Mouse (Mus musculus): ENCODE results near the gene Pvalb. TPM values are rescaled to one million over a fixed set of nuclear protein-coding genes. Genes with fewer than 3 reads are reported as not detected.

The Pvalb gene
- polyA plus RNA-seq, 1 experiment: 0.06 TPM

- TF ChIP-seq USF1 (IDR thresholded peaks at IDR 0.05; ENCODE audit: low read depth): no peak
- TF ChIP-seq MAX (IDR thresholded peaks at IDR 0.05): peak; percentile 24
- Histone ChIP-seq H3K79me2 (ENCODE audit: control insufficient read depth, insufficient read depth) (no peaks in the 10 kb centered on the region), H3K4me3 (ENCODE audit: insufficient read depth, poor library complexity, severe bottlenecking) (peak within 1 kb of the TSS; percentile 50), H3K79me3 (ENCODE audit: low read depth) (no peaks in the 10 kb centered on the region), H3ac (ENCODE audit: control insufficient read depth, insufficient read length, low read depth) (peak within 1 kb of the TSS; percentile 83), H3K36me3 (ENCODE audit: control insufficient read depth, insufficient read depth) (no peaks in the 10 kb centered on the region), H3K27me3 (ENCODE audit: control insufficient read depth, insufficient read depth, insufficient read length) (peaks cover 3% of the 10 kb centered on the region)
These were observed 32.0 kb downstream of the Pvalb start, which contains the start of gene Ift27 for GRCm38 (mm10) chr15:78173972-78174886. Ift27 (minus strand) TSS chr15:78174107.

GRCm38 (mm10) chr15:78172899-78173817, 33.0 kb downstream of the Pvalb start:
- Histone ChIP-seq H3K79me3 (ENCODE audit: low read depth) (no peaks in the 10 kb centered on the region), H3K79me2 (ENCODE audit: control insufficient read depth, insufficient read depth) (no peaks in the 10 kb centered on the region), H3K36me3 (ENCODE audit: control insufficient read depth, insufficient read depth) (no peaks in the 10 kb centered on the region), H3K4me3 (ENCODE audit: insufficient read depth, poor library complexity, severe bottlenecking) (peak overlapping the region; percentile 50), H3K27me3 (ENCODE audit: control insufficient read depth, insufficient read depth, insufficient read length) (peaks cover 3% of the 10 kb centered on the region), H3ac (ENCODE audit: control insufficient read depth, insufficient read length, low read depth) (peak overlapping the region; percentile 83)
- TF ChIP-seq CEBPB (IDR thresholded peaks at IDR 0.05; ENCODE audit: low read depth) (no peak), MYOG (IDR thresholded peaks at IDR 0.05; ENCODE audit: control insufficient read depth, extremely low read depth, insufficient read length) (no peak), MAX (IDR thresholded peaks at IDR 0.05) (no peak), CTCF (IDR thresholded peaks at IDR 0.05; ENCODE audit: control insufficient read depth, insufficient read depth, insufficient read length) (no peak), MYOD1 (IDR thresholded peaks at IDR 0.05; ENCODE audit: control insufficient read depth, insufficient read length, low read depth) (no peak), FOSL1 (IDR thresholded peaks at IDR 0.05; ENCODE audit: insufficient read depth, low read length, poor library complexity, severe bottlenecking) (no peak), USF1 (IDR thresholded peaks at IDR 0.05; ENCODE audit: low read depth) (no peak)

GRCm38 (mm10) chr15:78172256-78172898, 33.8 kb downstream of the Pvalb start:
- no peaks in the 10 kb centered on the region for H3K79me3 ChIP-seq (ENCODE audit: low read depth)
- no peak for TF ChIP-seq MYOD1 (IDR thresholded peaks at IDR 0.05; ENCODE audit: control insufficient read depth, insufficient read length, low read depth)
- no peak for TF ChIP-seq FOSL1 (IDR thresholded peaks at IDR 0.05; ENCODE audit: insufficient read depth, low read length, poor library complexity, severe bottlenecking)
- TF ChIP-seq CEBPB (IDR thresholded peaks at IDR 0.05; ENCODE audit: low read depth): no peak
- H3K27me3 ChIP-seq (ENCODE audit: control insufficient read depth, insufficient read depth, insufficient read length): peaks cover 3% of the 10 kb centered on the region
- H3K79me2 ChIP-seq (ENCODE audit: control insufficient read depth, insufficient read depth): no peaks in the 10 kb centered on the region
- H3K36me3 ChIP-seq (ENCODE audit: control insufficient read depth, insufficient read depth): no peaks in the 10 kb centered on the region
- no peak overlapping the region for H3ac ChIP-seq (ENCODE audit: control insufficient read depth, insufficient read length, low read depth)
- H3K4me3 ChIP-seq (ENCODE audit: insufficient read depth, poor library complexity, severe bottlenecking): no peak overlapping the region

- H3K79me3 ChIP-seq (ENCODE audit: low read depth): no peaks in the 10 kb centered on the region
- H3K36me3 ChIP-seq (ENCODE audit: control insufficient read depth, insufficient read depth): no peaks in the 10 kb centered on the region
- H3K4me3 ChIP-seq (ENCODE audit: insufficient read depth, poor library complexity, severe bottlenecking): no peak overlapping the region
- no peak overlapping the region for H3ac ChIP-seq (ENCODE audit: control insufficient read depth, insufficient read length, low read depth)
- TF ChIP-seq MYOD1 (IDR thresholded peaks at IDR 0.05; ENCODE audit: control insufficient read depth, insufficient read length, low read depth): no peak
- no peak for TF ChIP-seq MAX (IDR thresholded peaks at IDR 0.05)
- TF ChIP-seq USF1 (IDR thresholded peaks at IDR 0.05; ENCODE audit: low read depth): no peak
- no peak for TF ChIP-seq CEBPB (IDR thresholded peaks at IDR 0.05; ENCODE audit: low read depth)
- no peak for TF ChIP-seq FOSL1 (IDR thresholded peaks at IDR 0.05; ENCODE audit: insufficient read depth, low read length, poor library complexity, severe bottlenecking)
- no peak for TF ChIP-seq MYOG (IDR thresholded peaks at IDR 0.05; ENCODE audit: control insufficient read depth, extremely low read depth, insufficient read length)
- no peak for TF ChIP-seq CTCF (IDR thresholded peaks at IDR 0.05; ENCODE audit: control insufficient read depth, insufficient read depth, insufficient read length)
- H3K79me2 ChIP-seq (ENCODE audit: control insufficient read depth, insufficient read depth): no peaks in the 10 kb centered on the region
- H3K27me3 ChIP-seq (ENCODE audit: control insufficient read depth, insufficient read depth, insufficient read length): no peaks in the 10 kb centered on the region
These were observed 34.5 kb downstream of the Pvalb start for GRCm38 (mm10) chr15:78171651-78172050.

- H3K79me2 ChIP-seq (ENCODE audit: control insufficient read depth, insufficient read depth): no peaks in the 10 kb centered on the region
- no peak overlapping the region for H3ac ChIP-seq (ENCODE audit: control insufficient read depth, insufficient read length, low read depth)
- no peaks in the 10 kb centered on the region for H3K27me3 ChIP-seq (ENCODE audit: control insufficient read depth, insufficient read depth, insufficient read length)
- no peak overlapping the region for H3K4me3 ChIP-seq (ENCODE audit: insufficient read depth, poor library complexity, severe bottlenecking)
- no peaks in the 10 kb centered on the region for H3K36me3 ChIP-seq (ENCODE audit: control insufficient read depth, insufficient read depth)
- H3K79me3 ChIP-seq (ENCODE audit: low read depth): no peaks in the 10 kb centered on the region
- no peak for TF ChIP-seq CTCF (IDR thresholded peaks at IDR 0.05; ENCODE audit: control insufficient read depth, insufficient read depth, insufficient read length)
- TF ChIP-seq USF1 (IDR thresholded peaks at IDR 0.05; ENCODE audit: low read depth): no peak
- TF ChIP-seq MYOD1 (IDR thresholded peaks at IDR 0.05; ENCODE audit: control insufficient read depth, insufficient read length, low read depth): no peak
- TF ChIP-seq MAX (IDR thresholded peaks at IDR 0.05): no peak
- no peak for TF ChIP-seq FOSL1 (IDR thresholded peaks at IDR 0.05; ENCODE audit: insufficient read depth, low read length, poor library complexity, severe bottlenecking)
- no peak for TF ChIP-seq CEBPB (IDR thresholded peaks at IDR 0.05; ENCODE audit: low read depth)
- TF ChIP-seq MYOG (IDR thresholded peaks at IDR 0.05; ENCODE audit: control insufficient read depth, extremely low read depth, insufficient read length): no peak
These were observed 35.5 kb downstream of the Pvalb start for GRCm38 (mm10) chr15:78170708-78171107.

All from C2C12 (cell line).